ENCODE assay signal across 8 mouse cellular contexts in the genomic region with DNA sequence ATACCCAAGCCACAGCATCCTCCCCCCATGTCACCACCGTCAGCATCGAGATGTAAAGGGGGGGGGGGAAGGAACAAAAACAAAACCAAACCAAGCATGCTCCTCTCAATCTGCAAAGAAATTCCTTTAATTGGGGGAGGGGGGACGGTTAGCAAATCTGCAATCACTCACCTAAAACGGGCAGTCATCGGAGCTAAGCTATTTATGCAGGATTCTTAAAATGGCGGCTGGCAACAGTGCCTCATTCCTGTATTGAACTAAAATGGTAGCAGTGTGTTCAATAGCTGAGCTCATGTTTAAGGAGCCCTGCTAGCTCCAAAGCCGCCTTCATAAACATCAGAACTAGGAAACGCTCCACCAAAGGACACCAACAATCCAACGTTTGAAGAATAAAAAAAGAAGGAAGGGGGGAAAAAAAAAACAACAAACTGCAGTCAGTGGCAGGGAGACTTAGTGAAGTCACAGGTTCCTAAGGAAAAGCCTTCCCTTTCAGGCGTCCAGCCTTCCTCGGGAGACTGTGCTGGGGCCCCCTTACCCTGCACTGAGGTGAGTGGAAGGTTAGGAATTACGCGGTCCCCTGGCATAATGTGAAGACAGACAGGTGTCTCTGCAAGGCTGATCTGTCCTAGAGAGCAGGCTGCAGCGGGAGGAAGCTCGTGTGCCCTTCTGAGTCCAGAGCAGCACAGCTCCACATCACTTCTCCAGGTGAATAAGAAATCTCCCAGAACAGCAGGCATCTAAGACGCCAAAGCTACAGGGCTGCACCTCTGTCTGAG. TPM values are rescaled to one million over a fixed set of nuclear protein-coding genes. Genes with fewer than 3 reads are reported as not detected.
DNase-seq lines count a peak whose midpoint lies in the region; ATAC-seq and TF ChIP-seq lines count a peak whose summit lies in the region.

No protein-coding gene starts in this region.

- peak overlapping the region; percentile 50; the same call in 1 of the 2 replicates for H3K9ac ChIP-seq in kidney, postnatal 0 days (ENCODE audit: low read depth, low read length)
- peak overlapping the region; percentile 53 for H3K9ac ChIP-seq in forebrain, embryonic 16.5 days (replicated peaks; ENCODE audit: low read depth, low read length)
- peak overlapping the region; percentile 41 for H3K9ac ChIP-seq in liver, embryonic 14.5 days (replicated peaks)

- WGBS in kidney, postnatal 0 days = 10% methylated on average over 16 of the region's 16 CpGs
- WGBS in forebrain, embryonic 16.5 days = 4% methylated on average over 16 of the region's 16 CpGs
- WGBS in liver, embryonic 14.5 days (ENCODE audit: insufficient replicate concordance) = 55% methylated on average over 16 of the region's 16 CpGs

- peak overlapping the region; percentile 100 for H3K27ac ChIP-seq in kidney, postnatal 0 days
- peak overlapping the region; percentile 100 for H3K27ac ChIP-seq in forebrain, embryonic 16.5 days (ENCODE audit: low read length)
- peak overlapping the region; percentile 6; the same call in 1 of the 2 replicates for H3K27ac ChIP-seq in liver, embryonic 14.5 days

- peak; percentile 78 for DNase-seq in kidney, postnatal 0 days (ENCODE audit: low spot score)
- no peak for DNase-seq in kidney, postnatal 25 days
- peak; percentile 61 for DNase-seq in cerebellum, adult 8-10 months
- DNase-seq in liver, embryonic 14.5 days (ENCODE audit: low read depth in 3 of 3, low spot score in 3 of 3) = no peak
- DNase-seq in layer of hippocampus, adult 8-10 months (ENCODE audit: low spot score in 2 of 2) = no peak
- DNase-seq in testis, postnatal 14 days (ENCODE audit: low spot score) = no peak

- no peak for TF ChIP-seq EP300 in liver, embryonic 14.5 days (IDR thresholded peaks at IDR 0.05; ENCODE audit: low read depth)

- peaks cover 91% of the 10 kb centered on the region for H3K4me1 ChIP-seq in kidney, postnatal 0 days (replicated peaks; ENCODE audit: insufficient read depth, low read length)
- peaks cover 94% of the 10 kb centered on the region for H3K4me1 ChIP-seq in forebrain, embryonic 16.5 days (replicated peaks; ENCODE audit: control insufficient read depth, insufficient read depth, low read length)
- peaks cover 26 to 72% of the 10 kb centered on the region in 2 experiments for H3K4me1 ChIP-seq in liver, embryonic 14.5 days (replicated peaks; ENCODE audit: control insufficient read depth in 2 of 2, insufficient read depth in 2 of 2, low read length in 1 of 2)

- no peak for TF ChIP-seq CTCF in kidney, postnatal 0 days (IDR thresholded peaks at IDR 0.05; ENCODE audit: low read depth)
- no peak for TF ChIP-seq CTCF in liver, embryonic 14.5 days (IDR thresholded peaks at IDR 0.05; ENCODE audit: low read depth)

- no peaks in the 10 kb centered on the region for H3K27me3 ChIP-seq in kidney, postnatal 0 days (ENCODE audit: insufficient read depth, low read length)
- no peaks in the 10 kb centered on the region for H3K27me3 ChIP-seq in forebrain, embryonic 16.5 days (replicated peaks; ENCODE audit: control insufficient read depth, insufficient read depth, low read length)
- no peaks in the 10 kb centered on the region for H3K27me3 ChIP-seq in liver, embryonic 14.5 days (ENCODE audit: control insufficient read depth, insufficient read depth, low read length)

- H3K4me2 ChIP-seq in kidney, postnatal 0 days (ENCODE audit: low read length) = peak overlapping the region; percentile 40; the same call in 1 of the 2 replicates
- H3K4me2 ChIP-seq in forebrain, embryonic 16.5 days (ENCODE audit: low read length) = peak overlapping the region; percentile 77
- H3K4me2 ChIP-seq in liver, embryonic 14.5 days (ENCODE audit: low read depth) = peak overlapping the region; percentile 79

- H3K36me3 ChIP-seq in kidney, postnatal 0 days (ENCODE audit: insufficient read depth, low read length) = no peaks in the 10 kb centered on the region
- no peaks in the 10 kb centered on the region for H3K36me3 ChIP-seq in forebrain, embryonic 16.5 days (ENCODE audit: control insufficient read depth, insufficient read depth)
- peaks cover 43% of the 10 kb centered on the region for H3K36me3 ChIP-seq in liver, embryonic 14.5 days (replicated peaks; ENCODE audit: control insufficient read depth, insufficient read depth, low read depth)

- no peak for ATAC-seq in kidney, postnatal 0 days (replicated peaks; ENCODE audit: low FRiP score, low read depth)
- no peak for ATAC-seq in forebrain, embryonic 16.5 days
- ATAC-seq in liver, embryonic 14.5 days (ENCODE audit: insufficient read depth) = no peak
- ATAC-seq in activated CD4-positive, CD25-positive, alpha-beta regulatory T cell, adult 4 months = no peak

- H3K4me3 ChIP-seq in kidney, postnatal 0 days (replicated peaks; ENCODE audit: low read depth, low read length) = no peak overlapping the region
- H3K4me3 ChIP-seq in forebrain, embryonic 16.5 days (replicated peaks; ENCODE audit: low read length) = peak overlapping the region; percentile 33
- no peak overlapping the region for H3K4me3 ChIP-seq in liver, embryonic 14.5 days (ENCODE audit: insufficient read depth in 1 of 2, low read depth in 2 of 2, low read length in 2 of 2)

- H3K9me3 ChIP-seq in kidney, postnatal 0 days (replicated peaks; ENCODE audit: low read length) = no peaks in the 10 kb centered on the region
- H3K9me3 ChIP-seq in forebrain, embryonic 16.5 days (ENCODE audit: control insufficient read depth, low read length) = no peaks in the 10 kb centered on the region
- H3K9me3 ChIP-seq in liver, embryonic 14.5 days (ENCODE audit: control insufficient read depth, low read length) = no peaks in the 10 kb centered on the region

RNA-seq across cellular contexts. Expression of a gene that starts 19.2 kb away (rescaled TPM):
- polyA plus RNA-seq in kidney, postnatal 0 days (2015; fragmentation: Nextera tagmentation; extraction: Ambion mirVana) = 39.6 and 41.7 TPM in 2 replicates
- 69.8 and 81.5 TPM in 2 replicates for polyA plus RNA-seq in forebrain, embryonic 16.5 days (2015; fragmentation: Nextera tagmentation; extraction: Ambion mirVana)
- polyA plus RNA-seq in liver, embryonic 14.5 days (2012; rRNA removed) = 13.5 and 17.7 TPM in 2 replicates
- 16.3 and 18.5 TPM in 2 replicates for polyA plus RNA-seq in liver, embryonic 14.5 days (2014; fragmentation: Nextera tagmentation; extraction: Ambion mirVana)
- polyA plus RNA-seq in activated CD4-positive, CD25-positive, alpha-beta regulatory T cell, adult 4 months (2017; shearing (Covaris generic)) = 10 to 100 TPM; 41.1 to 48.5 TPM
- 100 to 1,000 TPM; 128 to 162 (median 147) TPM for total RNA-seq in layer of hippocampus, adult 8-10 months (2022)

Comparison
In these comparisons a context has a peak if more than half of its experiments do, and no peak if none do; other contexts are left out.
1. DNase-seq: peak in kidney, postnatal 0 days (single experiment) and cerebellum, adult 8-10 months (single experiment); none in kidney, postnatal 25 days (0 of 2), liver, embryonic 14.5 days (0 of 3), layer of hippocampus, adult 8-10 months (0 of 2) and testis, postnatal 14 days (single experiment).
2. H3K27ac ChIP-seq: peak in every context shown above with its lines; median percentile 100 in kidney, postnatal 0 days; 100 in forebrain, embryonic 16.5 days; 6 in liver, embryonic 14.5 days.
3. Peak in every context shown above with its lines, with median percentiles within 50 percentile points of each other: H3K4me2 ChIP-seq and H3K9ac ChIP-seq.